Mouse (Mus musculus): ENCODE measurements at regions not wholly inside any gene's neighbourhood (a gene's known extent, or its start where the extent isn't known, plus 50 kb on each side); places are given as distances from the start of the nearest gene placed in this dataset.

GRCm38 (mm10) chr17:79282771-79283170 lies 72.1 kb downstream of the Cdc42ep3 start:
- ATAC-seq (ENCODE audit: insufficient number of reproducible peaks, low FRiP score, low TSS enrichment, low read depth) = no peak
- Histone ChIP-seq H3K4me1 (peaks cover 18% of the 10 kb centered on the region), H3K36me3 (no peaks in the 10 kb centered on the region), H3K27me3 (no peaks in the 10 kb centered on the region), H3K9ac (no peak overlapping the region), H3K27ac (no peak overlapping the region), H3K9me3 (no peaks in the 10 kb centered on the region), H3K4me2 (no peak overlapping the region), H3K4me3 (no peak overlapping the region)
- 59% methylated on average over 2 of the region's 2 CpGs for WGBS

- ATAC-seq (ENCODE audit: insufficient number of reproducible peaks, low FRiP score, low TSS enrichment, low read depth) = no peak
Observed at GRCm38 (mm10) chr17:79273551-79273950, 81.3 kb downstream of the Cdc42ep3 start.

GRCm38 (mm10) chr17:79259691-79260090 lies 95.2 kb downstream of the Cdc42ep3 start:
- H3K27me3 ChIP-seq = no peaks in the 10 kb centered on the region
- 0 out of 2 replicates have a peak, but pooled peaks cover 6% of the 10 kb centered on the region for H3K4me1 ChIP-seq
- no peak overlapping the region for H3K4me2 ChIP-seq
- H3K4me3 ChIP-seq = no peak overlapping the region
- 16% methylated on average over 5 of the region's 5 CpGs for WGBS
- no peaks in the 10 kb centered on the region for H3K36me3 ChIP-seq
- no peak overlapping the region for H3K9ac ChIP-seq
- H3K9me3 ChIP-seq = no peaks in the 10 kb centered on the region
- H3K27ac ChIP-seq = no peak overlapping the region
- ATAC-seq (ENCODE audit: insufficient number of reproducible peaks, low FRiP score, low TSS enrichment, low read depth) = no peak

More at GRCm38 (mm10) chr17:79273551-79273950, 81.3 kb downstream of the Cdc42ep3 start:
- Histone ChIP-seq H3K4me2 (no peak overlapping the region), H3K36me3 (no peaks in the 10 kb centered on the region), H3K9me3 (no peaks in the 10 kb centered on the region), H3K27ac (no peak overlapping the region), H3K27me3 (no peaks in the 10 kb centered on the region), H3K9ac (no peak overlapping the region), H3K4me3 (no peak overlapping the region), H3K4me1 (0 out of 2 replicates have a peak, but pooled peaks cover 3% of the 10 kb centered on the region)
- WGBS = 54% methylated on average over 8 of the region's 8 CpGs

- H3K4me3 ChIP-seq = no peak overlapping the region
- no peak overlapping the region for H3K9ac ChIP-seq
- no peaks in the 10 kb centered on the region for H3K9me3 ChIP-seq
- ATAC-seq (ENCODE audit: insufficient number of reproducible peaks, low FRiP score, low TSS enrichment, low read depth) = no peak
- H3K27ac ChIP-seq = no peak overlapping the region
- 83% methylated on average over 9 of the region's 9 CpGs for WGBS
- no peaks in the 10 kb centered on the region for H3K36me3 ChIP-seq
- H3K4me1 ChIP-seq = no peaks in the 10 kb centered on the region
- no peaks in the 10 kb centered on the region for H3K27me3 ChIP-seq
- no peak overlapping the region for H3K4me2 ChIP-seq
Observed at GRCm38 (mm10) chr17:79246962-79247902, 107.7 kb downstream of the Cdc42ep3 start.

- Histone ChIP-seq H3K9me3 (no peaks in the 10 kb centered on the region), H3K27me3 (no peaks in the 10 kb centered on the region), H3K36me3 (no peaks in the 10 kb centered on the region), H3K4me2 (no peak overlapping the region), H3K4me3 (no peak overlapping the region), H3K9ac (no peak overlapping the region), H3K4me1 (no peaks in the 10 kb centered on the region), H3K27ac (no peak overlapping the region)
- WGBS = 68% methylated on average over 11 of the region's 11 CpGs
- ATAC-seq (ENCODE audit: insufficient number of reproducible peaks, low FRiP score, low TSS enrichment, low read depth) = no peak
Observed at GRCm38 (mm10) chr17:79244121-79244520, 110.8 kb downstream of the Cdc42ep3 start.

- no peak for ATAC-seq (ENCODE audit: insufficient number of reproducible peaks, low FRiP score, low TSS enrichment, low read depth)
- Histone ChIP-seq H3K27me3 (no peaks in the 10 kb centered on the region), H3K4me2 (no peak overlapping the region), H3K9ac (no peak overlapping the region), H3K9me3 (no peaks in the 10 kb centered on the region), H3K4me1 (no peaks in the 10 kb centered on the region), H3K4me3 (no peak overlapping the region), H3K27ac (no peak overlapping the region), H3K36me3 (no peaks in the 10 kb centered on the region)
- 89% methylated on average over 2 of the region's 2 CpGs for WGBS
Observed at GRCm38 (mm10) chr17:79243426-79243825, 111.5 kb downstream of the Cdc42ep3 start.

- Histone ChIP-seq H3K36me3 (no peaks in the 10 kb centered on the region), H3K27me3 (no peaks in the 10 kb centered on the region), H3K9me3 (no peaks in the 10 kb centered on the region), H3K9ac (no peak overlapping the region), H3K4me3 (no peak overlapping the region), H3K4me2 (no peak overlapping the region), H3K27ac (no peak overlapping the region), H3K4me1 (no peaks in the 10 kb centered on the region)
- ATAC-seq (ENCODE audit: insufficient number of reproducible peaks, low FRiP score, low TSS enrichment, low read depth) = no peak
- 88% methylated on average over 3 of the region's 3 CpGs for WGBS
Observed at GRCm38 (mm10) chr17:79241489-79241888, 113.4 kb downstream of the Cdc42ep3 start.

GRCm38 (mm10) chr17:79236244-79236781 lies 118.6 kb downstream of the Cdc42ep3 start:
- no peaks in the 10 kb centered on the region for H3K36me3 ChIP-seq
- H3K4me1 ChIP-seq = no peaks in the 10 kb centered on the region
- no peaks in the 10 kb centered on the region for H3K9me3 ChIP-seq
- no peak overlapping the region for H3K4me3 ChIP-seq
- 68% methylated on average over 3 of the region's 3 CpGs for WGBS
- H3K27ac ChIP-seq = no peak overlapping the region
- ATAC-seq (ENCODE audit: insufficient number of reproducible peaks, low FRiP score, low TSS enrichment, low read depth) = no peak
- H3K9ac ChIP-seq = no peak overlapping the region
- H3K4me2 ChIP-seq = no peak overlapping the region
- H3K27me3 ChIP-seq = no peaks in the 10 kb centered on the region

- H3K27me3 ChIP-seq = no peaks in the 10 kb centered on the region
- no peak overlapping the region for H3K9ac ChIP-seq
- no peaks in the 10 kb centered on the region for H3K9me3 ChIP-seq
- H3K4me1 ChIP-seq = no peaks in the 10 kb centered on the region
- WGBS = 70% methylated on average over 25 of the region's 25 CpGs
- no peaks in the 10 kb centered on the region for H3K36me3 ChIP-seq
- no peak overlapping the region for H3K4me2 ChIP-seq
- H3K4me3 ChIP-seq = no peak overlapping the region
- no peak for ATAC-seq (ENCODE audit: insufficient number of reproducible peaks, low FRiP score, low TSS enrichment, low read depth)
- H3K27ac ChIP-seq = no peak overlapping the region
Observed at GRCm38 (mm10) chr17:79230653-79231489, 124.0 kb downstream of the Cdc42ep3 start.

- Histone ChIP-seq H3K27me3 (no peaks in the 10 kb centered on the region), H3K9me3 (no peaks in the 10 kb centered on the region), H3K4me3 (no peak overlapping the region), H3K9ac (no peak overlapping the region), H3K36me3 (no peaks in the 10 kb centered on the region), H3K4me2 (no peak overlapping the region), H3K27ac (no peak overlapping the region), H3K4me1 (no peaks in the 10 kb centered on the region; the same call in 1 of the 2 replicates)
- ATAC-seq (ENCODE audit: insufficient number of reproducible peaks, low FRiP score, low TSS enrichment, low read depth) = no peak
- 92% methylated on average over 1 of the region's 1 CpGs for WGBS
Observed at GRCm38 (mm10) chr17:79206563-79206962, 148.3 kb downstream of the Cdc42ep3 start.

GRCm38 (mm10) chr17:79206111-79206510 lies 148.8 kb downstream of the Cdc42ep3 start:
- Histone ChIP-seq H3K9ac (no peak overlapping the region), H3K27ac (no peak overlapping the region), H3K4me3 (no peak overlapping the region), H3K9me3 (no peaks in the 10 kb centered on the region), H3K36me3 (no peaks in the 10 kb centered on the region), H3K27me3 (no peaks in the 10 kb centered on the region), H3K4me1 (no peaks in the 10 kb centered on the region; the same call in 1 of the 2 replicates), H3K4me2 (no peak overlapping the region)
- WGBS = 68% methylated on average over 4 of the region's 4 CpGs
- no peak for ATAC-seq (ENCODE audit: insufficient number of reproducible peaks, low FRiP score, low TSS enrichment, low read depth)

Data from limb, embryonic 15.5 days (tissue).